Comparison of ENCODE assay signal across 8 mouse cellular contexts in the genomic region with DNA sequence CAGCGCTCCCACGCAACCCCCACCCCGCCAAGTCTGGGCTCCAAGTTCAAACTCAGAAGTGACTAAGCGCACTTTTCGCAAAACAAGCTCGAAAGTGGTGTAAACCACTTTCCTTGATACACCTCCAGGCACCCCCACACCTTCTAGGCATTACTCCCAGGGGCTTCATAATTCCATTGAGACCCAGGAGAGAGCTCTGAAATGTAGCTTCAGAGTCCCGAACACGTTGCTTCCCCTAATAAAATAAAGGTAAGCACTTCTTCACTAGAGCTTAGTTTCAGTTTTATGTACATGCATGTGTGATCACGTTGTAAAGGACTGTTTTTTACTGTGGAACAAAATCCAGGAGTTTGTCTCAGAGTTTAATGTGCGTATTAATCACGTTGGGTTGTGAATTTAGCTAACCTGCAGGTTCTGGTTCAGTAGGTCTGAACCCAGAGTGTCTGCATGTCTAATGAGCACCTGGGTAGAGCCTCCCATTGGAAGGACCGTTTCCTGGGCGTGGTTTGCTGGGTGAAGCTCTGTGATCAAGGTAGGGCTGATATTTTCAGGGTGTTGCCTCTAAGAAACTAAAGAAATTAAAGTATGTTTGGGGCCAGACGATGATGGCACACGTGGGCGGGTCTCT. TPM values are rescaled to one million over a fixed set of nuclear protein-coding genes. Genes with fewer than 3 reads are reported as not detected.
DNase-seq lines count a peak whose midpoint lies in the region; ATAC-seq and TF ChIP-seq lines count a peak whose summit lies in the region.

No protein-coding gene starts in this region.

- 0 out of 2 replicates have a peak overlapping the region, but pooled peaks have one; percentile 52 for H3K27ac ChIP-seq in forebrain, embryonic 15.5 days (replicated peaks)
- H3K27ac ChIP-seq in intestine, postnatal 0 days (ENCODE audit: low read depth, low read length) = peak overlapping the region; percentile 97
- peak overlapping the region; percentile 99 for H3K27ac ChIP-seq in lung, embryonic 14.5 days (ENCODE audit: low read depth)
- H3K27ac ChIP-seq in small intestine, adult 2 months (ENCODE audit: insufficient read depth, low read depth, low read length) = peak overlapping the region; percentile 95
- H3K27ac ChIP-seq in cerebellum, adult 2 months (ENCODE audit: insufficient read depth, low read length) = no peak overlapping the region

- no peak; the same call in 1 of the 2 replicates for TF ChIP-seq POLR2A in small intestine, adult 2 months (IDR thresholded peaks at IDR 0.05; ENCODE audit: low read depth, low read length)
- no peak for TF ChIP-seq POLR2A in cerebellum, adult 2 months (IDR thresholded peaks at IDR 0.05; ENCODE audit: borderline replicate concordance, insufficient read depth, low read length)

- H3K36me3 ChIP-seq in forebrain, embryonic 15.5 days = no peaks in the 10 kb centered on the region
- H3K36me3 ChIP-seq in intestine, postnatal 0 days (ENCODE audit: control insufficient read depth, insufficient read depth) = no peaks in the 10 kb centered on the region
- H3K36me3 ChIP-seq in lung, embryonic 14.5 days (ENCODE audit: insufficient read depth) = 0 out of 2 replicates have a peak, but pooled peaks cover under 1% of the 10 kb centered on the region
- H3K36me3 ChIP-seq in small intestine, adult 2 months (ENCODE audit: control insufficient read depth, insufficient read depth, low read length) = no peaks in the 10 kb centered on the region

- H3K4me3 ChIP-seq in forebrain, embryonic 15.5 days = peak overlapping the region; percentile 59
- peak overlapping the region; percentile 86 for H3K4me3 ChIP-seq in intestine, postnatal 0 days (ENCODE audit: low read depth, low read length)
- H3K4me3 ChIP-seq in lung, embryonic 14.5 days (ENCODE audit: low read depth, low read length) = peak overlapping the region; percentile 86
- H3K4me3 ChIP-seq in small intestine, adult 2 months (ENCODE audit: low read depth, low read length) = peak overlapping the region; percentile 79
- H3K4me3 ChIP-seq in cerebellum, adult 2 months (replicated peaks; ENCODE audit: insufficient read depth, low read depth, low read length) = no peak overlapping the region

- TF ChIP-seq CTCF in intestine, postnatal 0 days (IDR thresholded peaks at IDR 0.05; ENCODE audit: low read depth) = no peak
- TF ChIP-seq CTCF in lung, embryonic 14.5 days (IDR thresholded peaks at IDR 0.05; ENCODE audit: low read depth) = no peak
- TF ChIP-seq CTCF in small intestine, adult 2 months (IDR thresholded peaks at IDR 0.05; ENCODE audit: extremely low read depth, insufficient read length, insufficient replicate concordance, low read depth, low read length) = no peak
- TF ChIP-seq CTCF in cerebellum, adult 2 months (IDR thresholded peaks at IDR 0.05; ENCODE audit: borderline replicate concordance, insufficient read depth, low read depth, low read length) = no peak

- peaks cover 23% of the 10 kb centered on the region for H3K27me3 ChIP-seq in forebrain, embryonic 15.5 days
- H3K27me3 ChIP-seq in intestine, postnatal 0 days (replicated peaks; ENCODE audit: control insufficient read depth, insufficient read depth, low read length) = no peaks in the 10 kb centered on the region
- H3K27me3 ChIP-seq in lung, embryonic 14.5 days (ENCODE audit: insufficient read depth, low read length) = no peaks in the 10 kb centered on the region
- H3K27me3 ChIP-seq in small intestine, adult 2 months (ENCODE audit: control insufficient read depth, insufficient read depth, low read length) = no peaks in the 10 kb centered on the region
- H3K27me3 ChIP-seq in cerebellum, adult 2 months (ENCODE audit: control insufficient read depth, insufficient read depth, low read length) = no peaks in the 10 kb centered on the region; the same call in 1 of the 2 replicates

- peak overlapping the region; percentile 98 for H3K4me2 ChIP-seq in forebrain, embryonic 15.5 days (replicated peaks)
- H3K4me2 ChIP-seq in intestine, postnatal 0 days (replicated peaks; ENCODE audit: low read depth) = peak overlapping the region; percentile 83
- H3K4me2 ChIP-seq in lung, embryonic 14.5 days = peak overlapping the region; percentile 81

- WGBS in forebrain, embryonic 15.5 days = 10% methylated on average over 16 of the region's 16 CpGs
- WGBS in intestine, postnatal 0 days = 6% methylated on average over 16 of the region's 16 CpGs
- 8% methylated on average over 16 of the region's 16 CpGs for WGBS in lung, embryonic 14.5 days
- 3% methylated on average over 16 of the region's 16 CpGs for WGBS in small intestine, adult 2 months
- 25% methylated on average over 16 of the region's 16 CpGs for WGBS in cerebellum, adult 2 months

- ATAC-seq in activated CD4-positive, CD25-positive, alpha-beta regulatory T cell, adult 4 months = peak; percentile 83
- ATAC-seq in forebrain, embryonic 15.5 days (replicated peaks) = no peak
- ATAC-seq in intestine, postnatal 0 days = peak; percentile 58
- no peak; the same call in 1 of the 2 replicates for ATAC-seq in lung, embryonic 14.5 days (ENCODE audit: insufficient read depth)
- no peak for ATAC-seq in monocyte, adult 5-6 weeks (replicated peaks; ENCODE audit: insufficient number of reproducible peaks, low FRiP score, low TSS enrichment, poor library complexity, severe bottlenecking)

- H3K4me1 ChIP-seq in forebrain, embryonic 15.5 days = peaks cover 13% of the 10 kb centered on the region
- H3K4me1 ChIP-seq in intestine, postnatal 0 days (replicated peaks; ENCODE audit: control insufficient read depth, insufficient read depth, low read length) = no peaks in the 10 kb centered on the region
- H3K4me1 ChIP-seq in lung, embryonic 14.5 days (ENCODE audit: insufficient read depth) = peaks cover 18% of the 10 kb centered on the region
- no peaks in the 10 kb centered on the region; the same call in 1 of the 2 replicates for H3K4me1 ChIP-seq in small intestine, adult 2 months (ENCODE audit: control insufficient read depth, insufficient read depth, insufficient read length, low read length)
- no peaks in the 10 kb centered on the region for H3K4me1 ChIP-seq in cerebellum, adult 2 months (ENCODE audit: control insufficient read depth, insufficient read depth, low read length)

- no peaks in the 10 kb centered on the region for H3K9me3 ChIP-seq in forebrain, embryonic 15.5 days
- no peaks in the 10 kb centered on the region for H3K9me3 ChIP-seq in intestine, postnatal 0 days (ENCODE audit: control insufficient read depth)
- H3K9me3 ChIP-seq in lung, embryonic 14.5 days (ENCODE audit: low read depth, low read length) = no peaks in the 10 kb centered on the region

- peak overlapping the region; percentile 52; the same call in 1 of the 2 replicates for H3K9ac ChIP-seq in forebrain, embryonic 15.5 days (replicated peaks)
- H3K9ac ChIP-seq in intestine, postnatal 0 days (ENCODE audit: low read depth, low read length) = peak overlapping the region; percentile 95
- peak overlapping the region; percentile 98 for H3K9ac ChIP-seq in lung, embryonic 14.5 days

- peak; percentile 59 for DNase-seq in 3T3-L1 (ENCODE audit: low read depth, low spot score)
- peak; percentile 57 for DNase-seq in lung, embryonic 14.5 days
- no peak for DNase-seq in cerebellum, adult 2 months

RNA-seq across cellular contexts. Expression of a gene that starts 0.4 kb away (rescaled TPM):
- polyA plus RNA-seq in activated CD4-positive, CD25-positive, alpha-beta regulatory T cell, adult 4 months (2017; shearing (Covaris generic)) = 10 to 100 TPM; 22.9 to 28.0 TPM
- polyA plus RNA-seq in forebrain, embryonic 15.5 days (2015; fragmentation: Nextera tagmentation; extraction: Ambion mirVana) = 6.0 and 6.1 TPM in 2 replicates
- 16.0 and 16.1 TPM in 2 replicates for polyA plus RNA-seq in intestine, postnatal 0 days (2015; fragmentation: Nextera tagmentation; extraction: Ambion mirVana)
- polyA plus RNA-seq in lung, embryonic 14.5 days (2014; fragmentation: Nextera tagmentation; extraction: Ambion mirVana) = 51.3 and 52.3 TPM in 2 replicates
- 19.6 and 27.2 TPM in 2 replicates for polyA plus RNA-seq in small intestine, adult 2 months (2012; rRNA removed)
- total RNA-seq in monocyte, adult 5-6 weeks (2017) = 87.0 to 88.7 TPM (median 88.0 TPM) in 3 replicates
- 7.6 and 8.1 TPM in 2 replicates for polyA plus RNA-seq in cerebellum, adult 2 months (2012; rRNA removed)

Comparison
In these comparisons a context has a peak if more than half of its experiments do, and no peak if none do; other contexts are left out.
1. DNase-seq: peak in 3T3-L1 (single experiment) and lung, embryonic 14.5 days (single experiment); none in cerebellum, adult 2 months (0 of 2).
2. ATAC-seq: peak in activated CD4-positive, CD25-positive, alpha-beta regulatory T cell, adult 4 months (single experiment) and intestine, postnatal 0 days (single experiment); none in forebrain, embryonic 15.5 days (single experiment), lung, embryonic 14.5 days (single experiment) and monocyte, adult 5-6 weeks (single experiment).
3. Peak in every context shown above with its lines, with median percentiles within 50 percentile points of each other: H3K4me2 ChIP-seq and H3K9ac ChIP-seq.